Mouse (Mus musculus) B cell, adult 67 days (primary cell): ENCODE data around the gene Fam181a. TPM values are rescaled to one million over a fixed set of nuclear protein-coding genes. Genes with fewer than 3 reads are reported as not detected.

ENCODE experiments used
- total RNA-seq, 2 experiments: library from RNA; stranded (reverse); gene quantifications; 4 replicates each; pipeline ENCODE4 v1.2.4; 2023

Gene Fam181a
- total RNA-seq, result not detected

GRCm38 (mm10) chr12:103310744-103311267 lies at the start of gene Fam181a:
Gene Fam181a (plus strand): TSS chr12:103310975.

GRCm38 (mm10) chr12:103355746-103356414 lies 45.1 kb downstream of the Fam181a start, which contains the start of gene Asb2:
Gene Asb2 (minus strand): TSS chr12:103356001.

Other genes with a start within 250 kb of the Fam181a start
- gene Prima1, start 68.8 kb upstream of the Fam181a start, total RNA-seq, result not detected
- 10 to 100 TPM; 21.8 to 33.1 TPM for gene Asb2, start 45.0 kb downstream of the Fam181a start, total RNA-seq
- 10 to 100 TPM in 1 of 2 experiments, 1 to 10 TPM in 1; 5.5 to 10.1 TPM for gene Otub2, start 77.7 kb downstream of the Fam181a start, total RNA-seq
- gene 9330161L09Rik, start 96.8 kb downstream of the Fam181a start, total RNA-seq, result 10 to 100 TPM in 1 of 2 experiments, 1 to 10 TPM in 1; 8.2 to 11.0 TPM
- gene Ddx24, start 114.9 kb downstream of the Fam181a start, total RNA-seq, result 100 to 1,000 TPM; 196 to 208 TPM
- gene Ifi27, start 123.2 kb downstream of the Fam181a start, total RNA-seq, result 100 to 1,000 TPM in 1 of 2 experiments, 10 to 100 TPM in 1; 85.5 to 107 TPM
- gene Ifi27l2a, start 132.7 kb downstream of the Fam181a start, total RNA-seq, result 100 to 1,000 TPM; 143 to 206 TPM
- not detected for gene Ifi27l2b, start 146.2 kb downstream of the Fam181a start, total RNA-seq
- gene Ppp4r4, start 221.3 kb downstream of the Fam181a start, total RNA-seq, result under 1 TPM in 1 of 2 experiments, not detected in 1; 0.26 TPM